In genomic region chr3:57575660-57576055, GRCm38 (mm10) we compare ENCODE assay signal across 8 mouse cellular contexts. TPM values are rescaled to one million over a fixed set of nuclear protein-coding genes. Genes with fewer than 3 reads are reported as not detected.
DNase-seq lines count a peak whose midpoint lies in the region; ATAC-seq and TF ChIP-seq lines count a peak whose summit lies in the region.

TSS of gene Wwtr1 (minus strand) at chr3:57575910.

- WGBS in intestine, embryonic 16.5 days = under 1% methylated on average over 35 of the region's 36 CpGs
- under 1% methylated on average over 34 of the region's 36 CpGs for WGBS in limb, embryonic 10.5 days
- WGBS in midbrain, embryonic 11.5 days = under 1% methylated on average over 36 of the region's 36 CpGs
- WGBS in spleen, adult 2 months = 2% methylated on average over 35 of the region's 36 CpGs

- DNase-seq in adrenal gland, postnatal 25 days = peak; percentile 92
- peak; percentile 93 for DNase-seq in embryo, embryonic 9.5 days (ENCODE audit: extremely low spot score)
- DNase-seq in gonadal fat pad, adult 2 months (ENCODE audit: low read depth) = no peak
- DNase-seq in limb, embryonic 10.5 days (ENCODE audit: low spot score) = peak; percentile 90
- no peak for DNase-seq in midbrain, embryonic 11.5 days (ENCODE audit: low spot score, missing footprints)
- DNase-seq in spleen, adult 2 months (ENCODE audit: low read depth in 1 of 2, low spot score in 2 of 2) = peak in 1 of 2 experiments; percentile 17

- no peak for TF ChIP-seq POLR2A in spleen, adult 2 months (IDR thresholded peaks at IDR 0.05; ENCODE audit: low read depth, low read length)

- no peak for TF ChIP-seq CTCF in spleen, adult 2 months (IDR thresholded peaks at IDR 0.05; ENCODE audit: extremely low read depth, insufficient read depth, insufficient read length, insufficient replicate concordance)

- H3K9ac ChIP-seq in intestine, embryonic 16.5 days (ENCODE audit: low read depth, low read length) = peak within 1 kb of the TSS; percentile 84
- H3K9ac ChIP-seq in midbrain, embryonic 11.5 days (ENCODE audit: low read length) = peak within 1 kb of the TSS; percentile 79

- H3K4me2 ChIP-seq in intestine, embryonic 16.5 days (ENCODE audit: low read depth, low read length) = peak within 1 kb of the TSS; percentile 88
- H3K4me2 ChIP-seq in midbrain, embryonic 11.5 days = peak within 1 kb of the TSS; percentile 88

- peak within 1 kb of the TSS; percentile 82 for H3K4me3 ChIP-seq in intestine, embryonic 16.5 days (ENCODE audit: low read length)
- H3K4me3 ChIP-seq in limb, embryonic 10.5 days = peak within 1 kb of the TSS; percentile 86
- peak within 1 kb of the TSS; percentile 77 for H3K4me3 ChIP-seq in midbrain, embryonic 11.5 days (ENCODE audit: low read depth, low read length)
- peak within 1 kb of the TSS; percentile 31 for H3K4me3 ChIP-seq in spleen, adult 2 months (ENCODE audit: extremely low read depth, insufficient read depth, insufficient read length)

- peak; percentile 96 for ATAC-seq in intestine, embryonic 16.5 days
- peak; percentile 94 for ATAC-seq in midbrain, embryonic 11.5 days (ENCODE audit: low FRiP score)
- ATAC-seq in CD4-positive, CD25-positive, alpha-beta regulatory T cell, adult 4 months = no peak

- no peaks in the 10 kb centered on the region for H3K36me3 ChIP-seq in intestine, embryonic 16.5 days (ENCODE audit: control insufficient read depth, insufficient read depth, low read length)
- peaks cover 4% of the 10 kb centered on the region; the same call in 1 of the 2 replicates for H3K36me3 ChIP-seq in limb, embryonic 10.5 days
- no peaks in the 10 kb centered on the region for H3K36me3 ChIP-seq in midbrain, embryonic 11.5 days (ENCODE audit: control insufficient read depth, insufficient read depth, low read length)
- H3K36me3 ChIP-seq in spleen, adult 2 months (ENCODE audit: control insufficient read depth, insufficient read depth, low read length) = no peaks in the 10 kb centered on the region

- no peaks in the 10 kb centered on the region for H3K27me3 ChIP-seq in intestine, embryonic 16.5 days (replicated peaks; ENCODE audit: control insufficient read depth, insufficient read depth, low read length)
- no peaks in the 10 kb centered on the region for H3K27me3 ChIP-seq in limb, embryonic 10.5 days (ENCODE audit: low read depth, poor library complexity, severe bottlenecking)
- no peaks in the 10 kb centered on the region for H3K27me3 ChIP-seq in midbrain, embryonic 11.5 days (ENCODE audit: control insufficient read depth, insufficient read depth, low read length)
- H3K27me3 ChIP-seq in spleen, adult 2 months (ENCODE audit: control insufficient read depth, insufficient read depth, low read length) = peaks cover 17% of the 10 kb centered on the region

- no peaks in the 10 kb centered on the region for H3K9me3 ChIP-seq in intestine, embryonic 16.5 days (ENCODE audit: control insufficient read depth, low read length)
- no peaks in the 10 kb centered on the region for H3K9me3 ChIP-seq in limb, embryonic 10.5 days (replicated peaks)
- no peaks in the 10 kb centered on the region for H3K9me3 ChIP-seq in midbrain, embryonic 11.5 days (ENCODE audit: control insufficient read depth, low read length)

- peaks cover 5% of the 10 kb centered on the region; the same call in 1 of the 2 replicates for H3K4me1 ChIP-seq in intestine, embryonic 16.5 days (ENCODE audit: control insufficient read depth, insufficient read depth, low read length)
- peaks cover 28% of the 10 kb centered on the region for H3K4me1 ChIP-seq in limb, embryonic 10.5 days
- H3K4me1 ChIP-seq in midbrain, embryonic 11.5 days (ENCODE audit: control insufficient read depth, insufficient read depth, low read length) = peaks cover 10% of the 10 kb centered on the region
- H3K4me1 ChIP-seq in spleen, adult 2 months (ENCODE audit: control insufficient read depth, insufficient read depth, insufficient read length) = no peaks in the 10 kb centered on the region

- H3K27ac ChIP-seq in intestine, embryonic 16.5 days (ENCODE audit: low read length) = peak within 1 kb of the TSS; percentile 95
- peak within 1 kb of the TSS; percentile 92 for H3K27ac ChIP-seq in limb, embryonic 10.5 days
- H3K27ac ChIP-seq in midbrain, embryonic 11.5 days (ENCODE audit: low read depth, low read length) = peak within 1 kb of the TSS; percentile 77
- peak within 1 kb of the TSS; percentile 84 for H3K27ac ChIP-seq in spleen, adult 2 months (ENCODE audit: insufficient read depth, low read length)

RNA-seq across cellular contexts. Expression of gene Wwtr1, which starts in this region (rescaled TPM):
- 35.8 and 37.6 TPM in 2 replicates for total RNA-seq in adrenal gland, postnatal 25 days (2021)
- polyA plus RNA-seq in gonadal fat pad, adult 2 months (2012; rRNA removed) = 37.0 and 50.1 TPM in 2 replicates
- polyA plus RNA-seq in intestine, embryonic 16.5 days (2015; fragmentation: Nextera tagmentation; extraction: Ambion mirVana) = 13.1 and 13.5 TPM in 2 replicates
- 8.3 and 10.7 TPM in 2 replicates for polyA plus RNA-seq in limb, embryonic 10.5 days (2016; fragmentation: Nextera tagmentation; extraction: Ambion mirVana)
- 10.1 and 11.2 TPM in 2 replicates for polyA plus RNA-seq in midbrain, embryonic 11.5 days (2014; fragmentation: Nextera tagmentation; extraction: Ambion mirVana)
- polyA plus RNA-seq in spleen, adult 2 months (2012; rRNA removed) = 3.8 and 4.5 TPM in 2 replicates
- polyA plus RNA-seq in CD4-positive, CD25-positive, alpha-beta regulatory T cell, adult 4 months (2017; shearing (Covaris generic)) = not detected

Comparison
In these comparisons a context has a peak if more than half of its experiments do, and no peak if none do; other contexts are left out.
1. DNase-seq: peak in adrenal gland, postnatal 25 days (single experiment), embryo, embryonic 9.5 days (single experiment) and limb, embryonic 10.5 days (single experiment); none in gonadal fat pad, adult 2 months (single experiment) and midbrain, embryonic 11.5 days (single experiment).
2. H3K4me3 ChIP-seq: peak in every context shown above with its lines; median percentile 86 in limb, embryonic 10.5 days; 82 in intestine, embryonic 16.5 days; 77 in midbrain, embryonic 11.5 days; 31 in spleen, adult 2 months.
3. Peak in every context shown above with its lines, with median percentiles within 50 percentile points of each other: H3K27ac ChIP-seq.